Mouse (Mus musculus): ENCODE results near the gene Dact1.

- TF ChIP-seq POLR2A (IDR thresholded peaks at IDR 0.05; ENCODE audit: borderline replicate concordance, low read depth, low read length) (no peak), CTCF (IDR thresholded peaks at IDR 0.05; ENCODE audit: low read depth, low read length) (no peak)
These were observed 1.7 kb downstream of the Dact1 start for GRCm38 (mm10) chr12:71311237-71311887.
